Mouse (Mus musculus) kidney, embryonic 15.5 days (tissue): Measurements from ENCODE around the gene Bcl7b. TPM values are rescaled to one million over a fixed set of nuclear protein-coding genes. Genes with fewer than 3 reads are reported as not detected.

ENCODE experiments used
- ATAC-seq: fragments of 200-750 bp; cut with Nextera tagmentation; replicated peaks from 2 replicates; pipeline ENCODE4 v1.8.0; 2017; ENCODE audit warnings: moderate TSS enrichment; ENCODE audit not compliant: low FRiP score
- H3K27ac ChIP-seq: fragments of 300-500 bp; sonication (generic); 2 replicates; pipeline ENCODE4 v1.5.1; 2015; ENCODE audit warnings: mild to moderate bottlenecking, inconsistent platforms
- H3K27me3 ChIP-seq: fragments of 300-500 bp; sonication (generic); 2 replicates; pipeline ENCODE4 v1.6.1; 2015; ENCODE audit warnings: inconsistent platforms
- H3K36me3 ChIP-seq: fragments of 300-500 bp; sonication (generic); 2 replicates; pipeline ENCODE4 v1.6.1; 2015; ENCODE audit warnings: inconsistent platforms
- H3K4me1 ChIP-seq: fragments of 300-500 bp; sonication (generic); 2 replicates; pipeline ENCODE4 v1.6.1; 2015; ENCODE audit warnings: inconsistent platforms
- H3K4me2 ChIP-seq: fragments of 300-500 bp; sonication (generic); 2 replicates; pipeline ENCODE4 v1.6.1; 2015; ENCODE audit warnings: moderate library complexity, mild to moderate bottlenecking, inconsistent platforms
- H3K4me3 ChIP-seq: fragments of 300-500 bp; sonication (generic); replicated peaks from 2 replicates; pipeline ENCODE4 v1.5.1; 2015; ENCODE audit warnings: mild to moderate bottlenecking, inconsistent platforms
- H3K9ac ChIP-seq: fragments of 300-500 bp; sonication (generic); 2 replicates; pipeline ENCODE4 v1.6.1; 2015; ENCODE audit warnings: mild to moderate bottlenecking, inconsistent platforms
- H3K9me3 ChIP-seq: fragments of 300-500 bp; sonication (generic); replicated peaks from 2 replicates; pipeline ENCODE4 v1.6.1; 2016; ENCODE audit warnings: inconsistent platforms
- WGBS: fragments of 180-500 bp; shearing (Covaris S2); methylation state at CpG from one replicate; pipeline ENCODE4 v1.1.7; 2015; ENCODE audit warnings: mixed read lengths; 5-methylcytosine and 5-hydroxymethylcytosine counted together
- polyA plus RNA-seq: library from polyadenylated mRNA; unstranded; fragments of >200 nt; fragmentation: Nextera tagmentation; extraction: Ambion mirVana; gene quantifications from 2 replicates; pipeline ENCODE4 v1.2.1, GENCODE M21; 2015

Gene Bcl7b
- polyA plus RNA-seq, 1 experiment from 2014 or later: 52.9 TPM

GRCm38 (mm10) chr5:135172986-135173385, 4.9 kb downstream of the Bcl7b start:
- Histone ChIP-seq H3K27me3 (no peaks in the 10 kb centered on the region), H3K9me3 (no peaks in the 10 kb centered on the region), H3K4me2 (no peak overlapping the region), H3K36me3 (peaks cover 73% of the 10 kb centered on the region), H3K27ac (no peak overlapping the region), H3K9ac (no peak overlapping the region), H3K4me3 (no peak overlapping the region), H3K4me1 (peaks cover 16% of the 10 kb centered on the region)
- 92% methylated on average over 5 of the region's 5 CpGs for WGBS
- no peak for ATAC-seq

GRCm38 (mm10) chr5:135175086-135175485, 7.0 kb downstream of the Bcl7b start:
- H3K4me3 ChIP-seq: no peak overlapping the region
- no peaks in the 10 kb centered on the region for H3K27me3 ChIP-seq
- H3K36me3 ChIP-seq: peaks cover 94% of the 10 kb centered on the region
- H3K4me1 ChIP-seq: 0 out of 2 replicates have a peak, but pooled peaks cover 4% of the 10 kb centered on the region
- H3K27ac ChIP-seq: no peak overlapping the region
- no peaks in the 10 kb centered on the region for H3K9me3 ChIP-seq
- H3K9ac ChIP-seq: no peak overlapping the region
- no peak overlapping the region for H3K4me2 ChIP-seq
- ATAC-seq: no peak

GRCm38 (mm10) chr5:135178523-135178922, 10.4 kb downstream of the Bcl7b start:
- WGBS: 77% methylated on average over 3 of the region's 3 CpGs
- Histone ChIP-seq H3K4me3 (no peak overlapping the region), H3K9me3 (no peaks in the 10 kb centered on the region), H3K9ac (no peak overlapping the region), H3K4me1 (no peaks in the 10 kb centered on the region), H3K36me3 (peaks cover 95% of the 10 kb centered on the region), H3K27me3 (no peaks in the 10 kb centered on the region), H3K4me2 (no peak overlapping the region), H3K27ac (no peak overlapping the region)
- no peak for ATAC-seq

- H3K27me3 ChIP-seq: no peaks in the 10 kb centered on the region
- no peak for ATAC-seq
- WGBS: 93% methylated on average over 4 of the region's 4 CpGs
- no peaks in the 10 kb centered on the region for H3K9me3 ChIP-seq
- H3K4me1 ChIP-seq: no peaks in the 10 kb centered on the region
- H3K27ac ChIP-seq: no peak overlapping the region
- peaks cover 90% of the 10 kb centered on the region for H3K36me3 ChIP-seq
- no peak overlapping the region for H3K9ac ChIP-seq
- no peak overlapping the region for H3K4me2 ChIP-seq
- no peak overlapping the region for H3K4me3 ChIP-seq
Measured at GRCm38 (mm10) chr5:135178996-135179395, 10.9 kb downstream of the Bcl7b start.

- no peaks in the 10 kb centered on the region for H3K4me1 ChIP-seq
- H3K4me3 ChIP-seq: no peak overlapping the region
- H3K4me2 ChIP-seq: no peak overlapping the region
- peaks cover 84% of the 10 kb centered on the region for H3K36me3 ChIP-seq
- no peak for ATAC-seq
- H3K27ac ChIP-seq: no peak overlapping the region
- no peak overlapping the region for H3K9ac ChIP-seq
- WGBS: 91% methylated on average over 7 of the region's 7 CpGs
- H3K9me3 ChIP-seq: no peaks in the 10 kb centered on the region; the same call in 1 of the 2 replicates
- no peaks in the 10 kb centered on the region for H3K27me3 ChIP-seq
Measured at GRCm38 (mm10) chr5:135179616-135180015, 11.5 kb downstream of the Bcl7b start.

GRCm38 (mm10) chr5:135180796-135181195, 12.7 kb downstream of the Bcl7b start:
- no peak overlapping the region for H3K4me3 ChIP-seq
- no peak overlapping the region for H3K4me2 ChIP-seq
- no peak for ATAC-seq
- H3K27me3 ChIP-seq: no peaks in the 10 kb centered on the region
- 0 out of 2 replicates have a peak, but pooled peaks cover 2% of the 10 kb centered on the region for H3K4me1 ChIP-seq
- H3K36me3 ChIP-seq: peaks cover 75% of the 10 kb centered on the region
- H3K9ac ChIP-seq: no peak overlapping the region
- 95% methylated on average over 14 of the region's 14 CpGs for WGBS
- no peaks in the 10 kb centered on the region; the same call in 1 of the 2 replicates for H3K9me3 ChIP-seq
- H3K27ac ChIP-seq: no peak overlapping the region

- Histone ChIP-seq H3K9ac (no peak overlapping the region), H3K4me3 (no peak overlapping the region), H3K27ac (no peak overlapping the region), H3K4me2 (no peak overlapping the region), H3K4me1 (peaks cover 6% of the 10 kb centered on the region), H3K36me3 (peaks cover 65% of the 10 kb centered on the region), H3K27me3 (no peaks in the 10 kb centered on the region), H3K9me3 (no peaks in the 10 kb centered on the region; the same call in 1 of the 2 replicates)
- ATAC-seq: no peak
- 83% methylated on average over 6 of the region's 6 CpGs for WGBS
Measured at GRCm38 (mm10) chr5:135181776-135182175, 13.7 kb downstream of the Bcl7b start.

- H3K9me3 ChIP-seq: no peaks in the 10 kb centered on the region; the same call in 1 of the 2 replicates
- no peak overlapping the region for H3K4me2 ChIP-seq
- no peaks in the 10 kb centered on the region for H3K27me3 ChIP-seq
- no peak overlapping the region for H3K4me3 ChIP-seq
- peaks cover 6% of the 10 kb centered on the region for H3K4me1 ChIP-seq
- ATAC-seq: no peak
- peaks cover 50% of the 10 kb centered on the region for H3K36me3 ChIP-seq
- H3K9ac ChIP-seq: no peak overlapping the region
- WGBS: 67% methylated on average over 8 of the region's 8 CpGs
- peak overlapping the region; percentile 56 for H3K27ac ChIP-seq
Measured at GRCm38 (mm10) chr5:135183131-135183861, 15.2 kb downstream of the Bcl7b start.

GRCm38 (mm10) chr5:135185016-135185415, 16.9 kb downstream of the Bcl7b start:
- Histone ChIP-seq H3K4me1 (peaks cover 21% of the 10 kb centered on the region), H3K9me3 (no peaks in the 10 kb centered on the region; the same call in 1 of the 2 replicates), H3K4me3 (no peak overlapping the region), H3K27me3 (no peaks in the 10 kb centered on the region), H3K4me2 (no peak overlapping the region), H3K9ac (no peak overlapping the region), H3K36me3 (peaks cover 40% of the 10 kb centered on the region), H3K27ac (no peak overlapping the region)
- no peak for ATAC-seq
- WGBS: 95% methylated on average over 3 of the region's 3 CpGs

GRCm38 (mm10) chr5:135185596-135185995, 17.5 kb downstream of the Bcl7b start:
- Histone ChIP-seq H3K27me3 (no peaks in the 10 kb centered on the region), H3K4me3 (no peak overlapping the region), H3K9me3 (no peaks in the 10 kb centered on the region; the same call in 1 of the 2 replicates), H3K36me3 (peaks cover 39% of the 10 kb centered on the region), H3K9ac (no peak overlapping the region), H3K4me2 (no peak overlapping the region), H3K27ac (0 out of 2 replicates have a peak overlapping the region, but pooled peaks have one; percentile 98), H3K4me1 (peaks cover 23% of the 10 kb centered on the region)
- WGBS: 40% methylated on average over 3 of the region's 3 CpGs
- ATAC-seq: no peak

- peak; percentile 1; the same call in 1 of the 2 replicates for ATAC-seq
- Histone ChIP-seq H3K27me3 (no peaks in the 10 kb centered on the region), H3K9ac (peak overlapping the region; percentile 98), H3K27ac (peak overlapping the region; percentile 98), H3K4me1 (peaks cover 23% of the 10 kb centered on the region), H3K36me3 (peaks cover 37% of the 10 kb centered on the region), H3K4me2 (peak overlapping the region; percentile 71), H3K9me3 (no peaks in the 10 kb centered on the region; the same call in 1 of the 2 replicates), H3K4me3 (peak overlapping the region; percentile 100)
- WGBS: 24% methylated on average over 10 of the region's 10 CpGs
Measured at GRCm38 (mm10) chr5:135186231-135186620, 18.1 kb downstream of the Bcl7b start.

- Histone ChIP-seq H3K36me3 (peaks cover 35% of the 10 kb centered on the region), H3K27ac (peak within 1 kb of the TSS; percentile 98), H3K4me1 (peaks cover 23% of the 10 kb centered on the region), H3K9ac (peak within 1 kb of the TSS; percentile 98), H3K4me2 (peak within 1 kb of the TSS; percentile 71), H3K4me3 (peak within 1 kb of the TSS; percentile 100), H3K9me3 (no peaks in the 10 kb centered on the region; the same call in 1 of the 2 replicates), H3K27me3 (no peaks in the 10 kb centered on the region)
- peak; percentile 98 for ATAC-seq
- WGBS: under 1% methylated on average over 57 of the region's 57 CpGs
Measured at GRCm38 (mm10) chr5:135186621-135187348, 18.7 kb downstream of the Bcl7b start, which contains the start of gene Baz1b. TSS of gene Baz1b (plus strand) at chr5:135187264.
